Mouse (Mus musculus): ENCODE data around the gene Lhpp. TPM values are rescaled to one million over a fixed set of nuclear protein-coding genes. Genes with fewer than 3 reads are reported as not detected.

Lhpp gene
- polyA plus RNA-seq (2012; rRNA removed; ENCODE audit: low replicate concordance) = 31.6 and 78.5 TPM in 2 replicates

GRCm38 (mm10) chr7:132610468-132611318 is at the start of gene Lhpp:
Gene Lhpp, plus strand, starts transcription at chr7:132610638.

GRCm38 (mm10) chr7:132576116-132576650 is 34.3 kb upstream of the Lhpp start, which contains the start of gene Oat:
Gene Oat, minus strand, starts transcription at chr7:132576398.

GRCm38 (mm10) chr7:132599071-132599975 is 11.1 kb upstream of the Lhpp start, which contains the start of gene Nkx1-2:
Gene Nkx1-2, minus strand, starts transcription at chr7:132599637.

Other genes with a start within 250 kb of the Lhpp start
- 116 and 163 TPM in 2 replicates for gene Oat, start 34.2 kb upstream of the Lhpp start, polyA plus RNA-seq (2012; rRNA removed; ENCODE audit: low replicate concordance)
- gene Nkx1-2, start 11.0 kb upstream of the Lhpp start, polyA plus RNA-seq (2012; rRNA removed; ENCODE audit: low replicate concordance) = 0.06 and 0.09 TPM in 2 replicates
- gene Fam53b, start 203.2 kb downstream of the Lhpp start, polyA plus RNA-seq (2012; rRNA removed; ENCODE audit: low replicate concordance) = 49.8 and 54.8 TPM in 2 replicates
- gene Eef1akmt2, start 242.0 kb downstream of the Lhpp start, polyA plus RNA-seq (2012; rRNA removed; ENCODE audit: low replicate concordance) = 6.3 and 8.0 TPM in 2 replicates
- gene Abraxas2, start 248.6 kb downstream of the Lhpp start, polyA plus RNA-seq (2012; rRNA removed; ENCODE audit: low replicate concordance) = 12.4 and 16.5 TPM in 2 replicates

All from subcutaneous adipose tissue, adult 2 months (tissue).